Comparison of ENCODE assay signal across 8 mouse cellular contexts in genomic region chr17:86484087-86484737, GRCm38 (mm10). TPM values are rescaled to one million over a fixed set of nuclear protein-coding genes. Genes with fewer than 3 reads are reported as not detected.
DNase-seq lines count a peak whose midpoint lies in the region; ATAC-seq and TF ChIP-seq lines count a peak whose summit lies in the region.

No protein-coding gene starts in this region.

- H3K4me1 ChIP-seq in CH12.LX (ENCODE audit: control insufficient read depth in 1 of 2, insufficient read depth in 2 of 2): peaks cover 0 to 34% of the 10 kb centered on the region in 2 experiments; a peak in 2 of 4 replicates
- no peaks in the 10 kb centered on the region for H3K4me1 ChIP-seq in forebrain, postnatal 0 days (ENCODE audit: insufficient read depth)
- H3K4me1 ChIP-seq in hindbrain, embryonic 11.5 days (replicated peaks; ENCODE audit: control insufficient read depth, insufficient read depth, low read length): no peaks in the 10 kb centered on the region
- H3K4me1 ChIP-seq in lung, postnatal 0 days (ENCODE audit: insufficient read depth, low read depth, low read length): no peaks in the 10 kb centered on the region

- dilution Hi-C loops in CH12.LX (cut with MboI; ENCODE audit: extremely low pct_ligation_motif_present, extremely low pct_unique_long_range_greater_than_20kb, low sequenced_read_pairs): no loop called here

- in situ Hi-C loops in CH12.LX (cut with MboI; ENCODE audit: low pct_ligation_motif_present, low pct_unique_long_range_greater_than_20kb, low sequenced_read_pairs): loop anchor here (5.0 to 25.0 kb wide), 2 partner anchors 423 to 553 kb away; partner anchors contain the start of genes Cript and Pigf

- DNase-seq in CH12.LX (ENCODE audit: extremely low read depth): peak; percentile 74
- DNase-seq in brain, embryonic 14.5 days (ENCODE audit: low read depth): peak; percentile 85
- DNase-seq in forebrain, postnatal 0 days: peak; percentile 82
- peak; percentile 85 for DNase-seq in hindbrain, embryonic 11.5 days (ENCODE audit: low spot score)
- DNase-seq in layer of hippocampus, adult 9-11 months: peak; percentile 74
- peak; percentile 91 for DNase-seq in lung, postnatal 0 days (ENCODE audit: low spot score)
- peak; percentile 88 for DNase-seq in retina, embryonic 14.5 days (ENCODE audit: low spot score)
- DNase-seq in thymus, postnatal 25 days: peak; percentile 64

- no peak overlapping the region for H3K9ac ChIP-seq in CH12.LX (ENCODE audit: insufficient read depth, low read depth)
- H3K9ac ChIP-seq in forebrain, postnatal 0 days: no peak overlapping the region
- H3K9ac ChIP-seq in hindbrain, embryonic 11.5 days (ENCODE audit: low read depth, low read length): no peak overlapping the region
- no peak overlapping the region for H3K9ac ChIP-seq in lung, postnatal 0 days (replicated peaks; ENCODE audit: low read depth)

- no peak for TF ChIP-seq POLR2A in CH12.LX (IDR thresholded peaks at IDR 0.05; ENCODE audit: low read depth, low read length)
- TF ChIP-seq POLR2A in brain, embryonic 14.5 days (IDR thresholded peaks at IDR 0.05; ENCODE audit: borderline replicate concordance, extremely low read depth, insufficient read depth, insufficient read length, poor library complexity, severe bottlenecking): no peak

- H3K36me3 ChIP-seq in CH12.LX (replicated peaks in 1 of 2; ENCODE audit: control insufficient read depth in 1 of 2, insufficient read depth in 1 of 2, low read length in 1 of 2): peaks cover 31 to 69% of the 10 kb centered on the region in 2 experiments
- peaks cover 7% of the 10 kb centered on the region; the same call in 1 of the 2 replicates for H3K36me3 ChIP-seq in forebrain, postnatal 0 days (ENCODE audit: insufficient read depth)
- H3K36me3 ChIP-seq in hindbrain, embryonic 11.5 days (ENCODE audit: control insufficient read depth, insufficient read depth, low read length): no peaks in the 10 kb centered on the region
- no peaks in the 10 kb centered on the region for H3K36me3 ChIP-seq in lung, postnatal 0 days (ENCODE audit: insufficient read depth, low read length)

- no peaks in the 10 kb centered on the region for H3K79me2 ChIP-seq in CH12.LX (replicated peaks; ENCODE audit: control insufficient read depth, extremely low read depth, insufficient read depth, poor library complexity, severe bottlenecking)

- H3K4me3 ChIP-seq in CH12.LX (replicated peaks in 1 of 3; ENCODE audit: low read depth in 2 of 3, low read length in 2 of 3, poor library complexity in 1 of 3): no peak overlapping the region
- no peak overlapping the region for H3K4me3 ChIP-seq in forebrain, postnatal 0 days (ENCODE audit: low read depth, low read length)
- H3K4me3 ChIP-seq in hindbrain, embryonic 11.5 days (ENCODE audit: low read depth, low read length): no peak overlapping the region
- no peak overlapping the region for H3K4me3 ChIP-seq in lung, postnatal 0 days (ENCODE audit: low read depth, low read length)

- no peaks in the 10 kb centered on the region for H3K9me3 ChIP-seq in CH12.LX (replicated peaks; ENCODE audit: low read length)
- no peaks in the 10 kb centered on the region for H3K9me3 ChIP-seq in forebrain, postnatal 0 days (ENCODE audit: low read length)
- no peaks in the 10 kb centered on the region for H3K9me3 ChIP-seq in hindbrain, embryonic 11.5 days (ENCODE audit: control insufficient read depth, low read length)
- H3K9me3 ChIP-seq in lung, postnatal 0 days (ENCODE audit: low read length): no peaks in the 10 kb centered on the region

- H3K4me2 ChIP-seq in CH12.LX (ENCODE audit: insufficient read depth, low read depth, poor library complexity, severe bottlenecking): no peak overlapping the region
- H3K4me2 ChIP-seq in forebrain, postnatal 0 days (ENCODE audit: low read depth): no peak overlapping the region
- H3K4me2 ChIP-seq in hindbrain, embryonic 11.5 days (replicated peaks; ENCODE audit: low read depth, low read length): no peak overlapping the region
- H3K4me2 ChIP-seq in lung, postnatal 0 days (replicated peaks; ENCODE audit: low read depth, low read length): no peak overlapping the region

- peak; percentile 46 to 83 for TF ChIP-seq CTCF in CH12.LX (conservative IDR thresholded peaks at IDR 0.05 in 1 of 2, IDR thresholded peaks at IDR 0.05 in 1 of 2; ENCODE audit: low read depth in 2 of 2, low read length in 2 of 2)
- TF ChIP-seq CTCF in brain, embryonic 14.5 days (IDR thresholded peaks at IDR 0.05; ENCODE audit: borderline replicate concordance, extremely low read depth, insufficient read depth, insufficient read length): peak; percentile 80; the same call in 1 of the 2 replicates
- TF ChIP-seq CTCF in forebrain, postnatal 0 days (IDR thresholded peaks at IDR 0.05; ENCODE audit: low read depth): peak; percentile 90
- TF ChIP-seq CTCF in lung, postnatal 0 days (IDR thresholded peaks at IDR 0.05): peak; percentile 96

- WGBS in forebrain, postnatal 0 days: 5% methylated on average over 3 of the region's 3 CpGs
- 13% methylated on average over 3 of the region's 3 CpGs for WGBS in hindbrain, embryonic 11.5 days
- whole genome bisulfite sequencing in lung, postnatal 0 days: 5% methylated on average over 3 of the region's 3 CpGs

- H3K27ac ChIP-seq in CH12.LX (ENCODE audit: insufficient read depth, low read depth): no peak overlapping the region
- H3K27ac ChIP-seq in forebrain, postnatal 0 days (ENCODE audit: low read depth, low read length): no peak overlapping the region
- no peak overlapping the region for H3K27ac ChIP-seq in hindbrain, embryonic 11.5 days (ENCODE audit: low read depth, low read length)
- no peak overlapping the region for H3K27ac ChIP-seq in lung, postnatal 0 days (ENCODE audit: low read length)

- peak; percentile 75 for TF ChIP-seq RAD21 in CH12.LX (IDR thresholded peaks at IDR 0.05; ENCODE audit: low read depth, low read length)

- peak; percentile 69 for ATAC-seq in forebrain, postnatal 0 days
- ATAC-seq in hindbrain, embryonic 11.5 days (ENCODE audit: low FRiP score): no peak; the same call in 1 of the 2 replicates
- peak; percentile 80 for ATAC-seq in lung, postnatal 0 days

- no peak for TF ChIP-seq EP300 in CH12.LX (IDR thresholded peaks at IDR 0.05; ENCODE audit: low read length)
- no peak for TF ChIP-seq EP300 in lung, postnatal 0 days (IDR thresholded peaks at IDR 0.05)

- no peaks in the 10 kb centered on the region for H3K27me3 ChIP-seq in CH12.LX (replicated peaks)
- no peaks in the 10 kb centered on the region for H3K27me3 ChIP-seq in forebrain, postnatal 0 days (ENCODE audit: insufficient read depth, low read length)
- H3K27me3 ChIP-seq in hindbrain, embryonic 11.5 days (ENCODE audit: control insufficient read depth, insufficient read depth, low read length): no peaks in the 10 kb centered on the region
- no peaks in the 10 kb centered on the region for H3K27me3 ChIP-seq in lung, postnatal 0 days (replicated peaks; ENCODE audit: insufficient read depth, low read length)

TF ChIP-seq in CH12.LX, 34 proteins besides CTCF, POLR2A, EP300 and RAD21:
- TF ChIP-seq USF1 (IDR thresholded peaks at IDR 0.05; ENCODE audit: low read depth, low read length): no peak
- TF ChIP-seq MAX (IDR thresholded peaks at IDR 0.05; ENCODE audit: low read length): no peak
- no peak for TF ChIP-seq MXI1 (IDR thresholded peaks at IDR 0.05; ENCODE audit: low read depth, low read length)
- TF ChIP-seq BHLHE40 (IDR thresholded peaks at IDR 0.05; ENCODE audit: low read depth, low read length): no peak
- no peak for TF ChIP-seq USF2 (conservative IDR thresholded peaks at IDR 0.05; ENCODE audit: low read depth, low read length)
- no peak for TF ChIP-seq ZNF384 (IDR thresholded peaks at IDR 0.05; ENCODE audit: low read depth, low read length)
- 0 out of 2 replicates have a peak, but pooled peaks have one; percentile 3 for TF ChIP-seq ZC3H11A (IDR thresholded peaks at IDR 0.05; ENCODE audit: low read depth, low read length)
- TF ChIP-seq UBTF (IDR thresholded peaks at IDR 0.05; ENCODE audit: low read depth, low read length): no peak
- TF ChIP-seq SMC3 (IDR thresholded peaks at IDR 0.05; ENCODE audit: low read depth, low read length): peak; percentile 84
- no peak for TF ChIP-seq MAFK (IDR thresholded peaks at IDR 0.05; ENCODE audit: insufficient replicate concordance, low read length)
- TF ChIP-seq ELF1 (IDR thresholded peaks at IDR 0.05; ENCODE audit: low read depth, low read length): no peak
- no peak for TF ChIP-seq CHD2 (IDR thresholded peaks at IDR 0.05; ENCODE audit: low read length)
- TF ChIP-seq NRF1 (IDR thresholded peaks at IDR 0.05; ENCODE audit: low read depth, low read length): 0 out of 2 replicates have a peak, but pooled peaks have one; percentile 9
- TF ChIP-seq MYC (IDR thresholded peaks at IDR 0.05; ENCODE audit: low read depth, low read length): no peak
- TF ChIP-seq JUND (conservative IDR thresholded peaks at IDR 0.05; ENCODE audit: low read depth, low read length): no peak
- TF ChIP-seq HCFC1 (IDR thresholded peaks at IDR 0.05; ENCODE audit: low read depth, low read length): no peak
- no peak for TF ChIP-seq MEF2A (IDR thresholded peaks at IDR 0.05; ENCODE audit: borderline replicate concordance, low read depth, low read length)
- no peak for TF ChIP-seq POLR2AphosphoS2 (IDR thresholded peaks at IDR 0.05; ENCODE audit: low read depth, low read length)
- TF ChIP-seq TCF12 (IDR thresholded peaks at IDR 0.05; ENCODE audit: low read depth, low read length): no peak

RNA-seq across cellular contexts. Expression of gene Gm10309, which starts 20.8 kb away (rescaled TPM):
- total RNA-seq in CH12.LX (2012; rRNA removed): 0.17 and 0.25 TPM in 2 replicates
- not detected in 2 replicates for total RNA-seq in CH12.LX (2014; rRNA removed)
- polyA plus RNA-seq in CH12.LX (2012; ENCODE audit: insufficient read length, low read depth): 0.20 and 0.53 TPM in 2 replicates
- not detected in 2 replicates for polyA plus RNA-seq in brain, embryonic 14.5 days (2012; rRNA removed)
- total RNA-seq in forebrain, postnatal 0 days (2014; rRNA removed): not detected in 2 replicates
- polyA plus RNA-seq in forebrain, postnatal 0 days (2015; fragmentation: Nextera tagmentation; extraction: Ambion mirVana): 0.22 TPM in 1 of 2 replicates, not detected in the other
- 0.25 TPM in 1 of 2 replicates, not detected in the other for polyA plus RNA-seq in hindbrain, embryonic 11.5 days (2014; fragmentation: Nextera tagmentation; extraction: Ambion mirVana)
- polyA plus RNA-seq in lung, postnatal 0 days (2015; fragmentation: Nextera tagmentation; extraction: Ambion mirVana): 0.30 and 0.54 TPM in 2 replicates
